Mouse (Mus musculus) left cerebral cortex, adult 11 months (tissue): ENCODE measurements around the gene Chd6.

ENCODE experiments used
- DNase-seq: peaks from one replicate; pipeline ENCODE4 v3.0.0; 2022; ENCODE audit warnings: low spot score

The Chd6 gene

DNA sequence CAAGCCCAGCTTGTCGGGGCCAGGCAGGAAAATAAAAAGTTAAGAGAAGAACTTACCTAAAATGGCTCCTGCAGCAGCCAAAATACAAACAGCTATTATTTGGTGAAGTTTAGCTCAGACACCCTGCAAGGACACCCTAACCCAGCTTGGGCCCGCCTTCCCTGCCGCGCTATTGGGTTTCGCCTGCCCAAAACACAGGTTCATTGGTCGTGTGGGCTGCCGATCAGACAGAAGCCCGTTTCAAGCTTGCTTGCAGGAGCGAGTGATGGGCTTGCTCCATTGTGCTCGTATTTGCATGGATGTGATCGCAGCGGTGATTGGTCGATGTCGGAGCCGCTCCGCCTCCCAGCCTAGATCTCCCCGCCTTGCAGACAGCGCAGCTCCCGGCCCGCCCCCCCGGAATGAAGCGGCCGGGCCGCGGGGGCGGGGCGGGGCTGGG is at the start of gene Chd6:
Chd6 (minus strand) TSS at position 143 of the 439 bp plus-strand sequence.
- peak; percentile 99 for DNase-seq

- DNase-seq, result no peak
Measured at GRCm38 (mm10) chr2:161150004-161150842, 41.3 kb upstream of the Chd6 start.

DNA sequence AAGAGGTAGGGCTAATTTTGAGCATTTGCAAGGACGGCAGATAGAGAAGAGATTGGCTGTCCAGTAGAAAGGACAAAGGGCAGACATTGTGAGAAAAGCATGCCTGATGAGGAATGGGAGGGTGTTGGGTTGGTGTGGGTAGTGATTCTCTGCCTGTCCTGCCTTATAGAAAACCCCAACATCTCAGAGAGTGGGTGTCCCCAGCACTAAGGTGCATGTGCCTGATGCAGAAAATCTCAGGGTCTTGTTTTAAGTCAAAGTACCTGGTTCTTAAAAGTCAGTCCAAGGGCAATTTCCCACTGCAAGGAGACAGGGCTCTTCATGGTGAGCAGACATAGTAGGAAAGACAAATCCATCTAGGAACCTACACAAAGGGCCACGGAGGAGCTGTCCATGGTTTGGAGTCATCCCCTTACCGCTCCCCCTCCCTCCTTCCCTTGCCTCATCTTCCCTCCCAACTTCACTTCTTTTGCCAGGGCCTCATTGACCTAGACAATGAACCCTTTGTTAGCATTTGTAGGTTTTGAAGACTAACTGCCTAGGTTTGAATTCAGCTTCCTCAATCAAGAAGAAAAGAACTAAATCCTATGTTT is 39.6 kb upstream of the Chd6 start:
- no peak for DNase-seq

DNA sequence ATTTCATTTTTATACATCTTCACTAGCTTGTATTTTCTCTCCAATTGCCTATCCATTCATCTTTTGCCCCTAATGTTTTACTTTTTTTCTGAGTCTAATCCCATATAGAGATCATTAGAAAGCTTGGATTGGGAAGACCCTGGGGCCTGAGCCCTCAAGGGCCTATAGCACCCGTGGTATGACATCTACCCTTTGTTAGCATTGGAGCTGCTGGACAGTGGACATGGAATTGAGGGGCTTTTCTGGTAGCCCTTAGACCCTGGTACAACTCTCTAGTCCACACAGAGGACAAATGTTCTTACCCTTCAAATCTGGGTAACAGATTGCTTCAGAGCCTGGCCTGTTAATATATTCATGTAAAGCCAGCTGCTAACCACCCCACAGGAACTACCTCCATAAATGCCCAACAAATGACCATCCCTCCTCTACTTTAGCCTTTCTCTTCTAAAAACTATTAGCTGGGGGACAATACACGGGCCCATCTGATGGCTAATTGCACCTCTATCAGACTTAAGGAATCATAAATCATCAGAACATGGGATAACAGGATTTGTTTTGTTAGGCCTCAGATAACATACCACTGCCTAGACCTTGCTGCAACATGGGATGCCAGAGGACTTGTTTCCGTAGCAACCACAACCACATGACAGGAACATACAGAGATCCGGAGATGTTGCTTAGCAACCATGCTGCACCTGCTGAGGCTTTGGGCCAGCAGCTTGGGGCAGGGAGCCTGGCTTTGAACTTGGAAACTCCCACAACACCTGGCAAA is 39.0 kb upstream of the Chd6 start:
- peak; percentile 28 for DNase-seq

- no peak for DNase-seq
Measured at GRCm38 (mm10) chr2:161144799-161145198, 35.9 kb upstream of the Chd6 start.

DNA sequence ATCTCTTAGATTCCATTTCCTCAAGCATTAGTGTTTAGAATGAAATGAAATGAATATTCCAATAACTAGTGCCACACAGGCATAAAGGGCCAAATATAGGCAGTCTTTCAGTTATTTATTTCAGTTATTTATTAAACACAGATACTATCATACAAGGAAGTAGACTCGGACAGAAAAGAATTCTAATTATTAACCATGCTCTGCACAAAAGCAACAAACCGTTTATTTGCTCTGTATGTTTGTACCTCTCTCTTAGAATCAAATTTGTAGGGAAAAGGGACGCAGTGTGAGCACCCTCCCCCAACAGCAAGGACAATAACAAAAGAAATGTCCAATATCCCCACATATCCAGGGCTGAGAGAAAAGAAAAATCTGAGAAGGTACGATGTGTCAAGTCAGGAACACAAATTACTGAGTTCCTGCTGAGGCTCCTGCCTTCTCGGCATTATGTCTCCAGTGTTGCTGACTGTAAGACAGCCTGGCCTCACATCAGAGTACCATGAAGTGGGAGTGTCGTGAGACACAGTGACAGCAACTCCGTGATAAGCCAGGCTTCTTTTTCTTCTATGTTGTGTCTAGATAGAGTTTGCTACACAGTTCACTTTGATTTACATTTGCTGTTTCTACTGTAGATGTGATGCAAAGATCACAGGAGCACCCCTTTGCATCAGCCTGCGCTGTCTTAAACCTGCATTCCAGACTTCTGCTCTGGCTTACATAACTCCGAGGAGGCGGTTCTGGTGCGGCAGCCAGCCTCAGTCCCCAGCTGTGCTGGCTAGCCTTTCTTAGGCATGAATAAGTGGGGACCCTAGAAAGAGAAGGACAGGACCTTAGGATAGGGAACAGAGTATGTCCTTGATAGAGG is 30.0 kb upstream of the Chd6 start:
- peak; percentile 34 for DNase-seq

GRCm38 (mm10) chr2:161136999-161137398 is 28.1 kb upstream of the Chd6 start:
- DNase-seq, result no peak

DNA sequence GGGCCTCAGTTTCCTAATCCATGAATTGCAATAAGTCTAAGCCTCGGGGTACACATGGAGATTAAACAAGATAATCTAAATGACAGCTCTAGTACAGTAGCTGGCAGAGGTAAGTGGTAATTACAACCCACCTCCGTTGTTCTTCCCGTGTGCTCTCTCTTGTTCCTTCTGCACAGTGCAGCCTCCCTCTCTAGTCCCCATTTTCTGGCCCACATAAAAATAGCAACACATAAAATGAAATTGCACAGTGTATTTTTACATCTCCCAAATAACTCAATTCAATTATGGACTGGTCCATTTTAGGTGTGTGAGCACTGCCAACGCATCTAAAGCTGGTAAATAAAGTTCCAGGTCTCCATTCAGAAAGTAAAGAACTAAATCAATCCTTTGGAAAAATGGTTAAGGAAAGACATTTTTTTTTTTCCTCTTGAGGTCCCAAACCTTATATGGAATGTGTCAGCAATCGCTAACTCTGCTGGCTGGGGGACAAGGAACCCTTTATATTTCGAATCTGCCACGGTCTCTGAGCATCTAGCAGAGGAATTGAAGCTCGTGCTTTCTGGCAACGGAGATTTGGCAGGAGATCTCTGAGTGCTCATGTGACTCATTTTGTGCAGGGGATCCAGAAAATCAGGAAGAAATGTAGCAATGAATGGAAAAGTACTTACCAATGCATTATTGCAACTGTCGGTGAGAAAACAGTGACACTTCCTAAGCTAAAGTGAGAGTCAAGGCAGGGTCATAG is 19.7 kb upstream of the Chd6 start:
- no peak for DNase-seq

DNA sequence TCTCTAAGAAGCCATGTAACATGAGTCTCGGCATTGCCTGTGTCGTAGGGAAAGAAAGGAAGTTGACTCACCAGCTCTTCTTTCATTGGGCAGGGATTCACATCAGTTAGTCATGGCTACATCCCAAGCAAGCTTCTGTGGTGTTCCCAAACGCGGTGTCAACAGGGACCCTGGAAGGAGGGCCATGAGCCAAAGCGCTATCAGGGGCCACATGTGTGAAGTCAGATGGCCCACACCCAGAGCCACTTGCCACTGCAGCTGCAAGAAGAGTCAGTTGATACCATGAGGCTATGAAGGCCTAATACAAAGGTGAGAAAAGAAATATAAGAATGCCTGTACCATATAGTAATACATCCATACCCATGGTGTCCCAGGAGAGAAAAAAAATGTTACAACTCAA is 3.1 kb upstream of the Chd6 start:
- no peak for DNase-seq

DNA sequence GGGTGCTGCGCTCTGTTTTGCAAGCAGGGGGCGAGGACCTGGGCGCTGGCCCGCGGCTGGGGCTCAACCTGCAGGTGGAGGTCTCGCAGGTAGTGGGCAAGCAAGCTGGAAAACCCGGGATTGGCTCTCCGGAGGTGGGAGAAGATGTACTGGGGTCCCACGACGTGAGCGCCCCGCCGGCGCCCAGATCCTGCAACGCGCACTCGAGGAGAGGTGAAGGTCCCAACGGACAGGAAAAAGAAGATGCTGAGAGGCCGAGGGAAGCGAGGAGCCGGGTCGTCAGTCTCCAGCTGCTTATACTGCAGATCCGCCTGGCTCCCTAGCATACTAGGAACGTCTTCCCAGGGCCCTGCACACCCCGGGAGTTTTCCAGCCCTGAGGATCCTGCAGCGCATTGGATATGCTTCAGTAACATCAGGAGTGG is 535 bp upstream of the Chd6 start:
- DNase-seq, result peak; percentile 55

DNA sequence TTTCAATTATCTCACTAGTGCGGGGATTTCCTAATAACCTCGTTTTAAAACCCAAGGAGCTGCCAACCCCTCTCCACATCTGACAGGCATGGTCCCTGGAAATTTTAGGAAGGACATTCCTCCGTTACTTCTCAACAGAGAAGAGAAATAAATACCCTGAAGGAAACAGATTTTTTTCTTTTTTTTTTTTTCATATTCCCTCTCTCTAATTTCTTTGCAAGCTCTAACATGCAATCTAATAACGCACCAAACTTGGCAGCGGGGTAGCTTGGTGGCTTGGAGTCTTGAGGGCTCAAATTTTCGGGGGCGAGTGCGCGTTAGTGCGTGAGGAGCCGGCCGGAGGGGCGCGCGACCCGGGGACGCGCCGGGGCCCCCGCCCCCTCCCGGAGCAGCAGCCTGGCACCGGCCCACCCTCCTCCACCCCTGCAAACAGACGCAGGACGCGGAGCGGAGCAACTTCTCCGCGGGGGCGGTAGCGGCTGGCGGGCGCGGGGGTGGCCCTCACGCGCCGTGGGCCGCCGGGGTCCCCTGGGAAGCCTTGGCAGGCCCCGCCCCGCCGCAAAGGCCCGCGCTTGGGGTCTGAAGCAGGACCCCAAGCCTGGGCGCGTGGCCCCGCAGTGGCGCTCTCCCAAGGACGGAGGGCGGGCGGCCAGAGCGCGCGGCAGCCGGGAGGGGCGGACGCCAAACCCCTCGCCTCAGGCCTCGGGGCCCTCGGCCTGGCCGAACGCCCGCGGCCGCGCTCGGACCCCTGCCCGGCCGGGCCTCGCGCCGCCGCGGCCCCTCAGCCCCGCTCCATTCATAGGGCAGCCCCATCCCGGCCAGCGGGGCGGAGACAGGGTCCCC is 569 bp downstream of the Chd6 start:
- no peak for DNase-seq

DNA sequence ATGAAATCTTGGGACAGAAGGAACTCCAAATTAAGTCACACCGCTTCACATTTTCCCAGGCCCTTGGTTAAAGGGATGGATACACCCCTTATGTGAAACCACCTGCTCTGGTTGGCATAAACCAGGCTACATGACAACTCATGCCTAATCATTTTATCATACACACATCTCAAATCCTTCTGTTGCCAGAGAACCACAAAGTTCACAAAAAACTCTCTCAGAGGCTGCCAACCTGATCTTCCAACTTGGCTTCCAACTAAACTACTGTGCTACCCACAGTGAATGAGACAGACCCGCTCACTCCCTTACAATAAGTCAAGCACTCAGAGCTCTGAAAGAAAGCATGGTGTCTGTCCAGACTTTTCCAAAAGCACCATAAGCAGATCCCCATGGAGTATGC is 1.6 kb downstream of the Chd6 start:
- DNase-seq, result no peak

DNA sequence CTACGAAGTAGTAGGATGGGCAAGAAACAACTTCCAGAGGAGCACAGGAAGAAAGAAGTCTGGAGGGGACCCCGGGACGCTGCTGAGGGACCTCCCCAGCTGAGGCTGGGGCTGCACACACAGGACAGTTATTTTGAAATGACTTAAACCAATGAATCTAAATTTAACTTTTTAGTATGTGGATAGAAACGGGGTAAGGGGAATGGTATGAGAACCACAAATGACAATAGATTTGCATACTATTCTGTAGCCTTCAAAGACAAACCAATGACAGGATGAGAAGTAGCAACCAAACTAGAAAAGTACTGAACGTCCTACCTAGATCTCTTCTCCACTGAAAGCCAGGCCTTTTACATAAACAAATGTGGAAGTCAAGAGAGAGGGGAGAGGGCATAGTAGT is 5.1 kb downstream of the Chd6 start:
- no peak for DNase-seq

- DNase-seq, result no peak
Measured at GRCm38 (mm10) chr2:161102102-161102501, 6.8 kb downstream of the Chd6 start.

GRCm38 (mm10) chr2:161097746-161098145 is 11.1 kb downstream of the Chd6 start:
- no peak for DNase-seq

DNA sequence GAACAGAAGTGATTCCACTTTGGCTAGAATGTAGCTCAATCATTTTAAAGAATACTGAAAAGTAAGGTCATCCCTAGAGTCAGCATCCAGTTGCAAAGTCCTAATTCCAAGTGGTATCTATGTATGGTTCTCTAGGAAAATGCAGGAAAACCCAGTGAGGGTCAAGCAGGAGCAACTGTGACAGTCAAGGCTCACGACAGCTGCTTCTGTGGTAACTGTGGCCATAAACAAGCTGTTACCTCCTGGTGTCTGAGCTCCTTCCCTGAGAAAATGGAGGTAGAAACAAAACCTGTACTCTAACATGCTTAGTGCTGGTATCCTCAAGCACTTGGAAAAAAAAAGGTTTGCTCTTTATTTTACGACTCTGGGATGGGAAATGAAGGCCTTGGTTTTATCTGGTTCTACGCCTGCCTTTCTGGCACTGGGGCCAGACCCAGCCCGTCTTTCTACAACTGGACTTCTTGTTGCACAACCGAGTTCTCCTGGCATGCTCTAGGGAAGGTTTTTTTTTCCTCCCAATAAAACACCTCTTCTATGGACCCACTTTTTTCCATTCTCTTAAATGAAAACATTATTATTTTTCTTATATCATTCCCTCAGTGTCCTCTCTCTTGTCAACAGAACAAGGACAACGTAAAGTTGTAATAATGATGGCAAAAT is 18.0 kb downstream of the Chd6 start:
- DNase-seq, result no peak

DNA sequence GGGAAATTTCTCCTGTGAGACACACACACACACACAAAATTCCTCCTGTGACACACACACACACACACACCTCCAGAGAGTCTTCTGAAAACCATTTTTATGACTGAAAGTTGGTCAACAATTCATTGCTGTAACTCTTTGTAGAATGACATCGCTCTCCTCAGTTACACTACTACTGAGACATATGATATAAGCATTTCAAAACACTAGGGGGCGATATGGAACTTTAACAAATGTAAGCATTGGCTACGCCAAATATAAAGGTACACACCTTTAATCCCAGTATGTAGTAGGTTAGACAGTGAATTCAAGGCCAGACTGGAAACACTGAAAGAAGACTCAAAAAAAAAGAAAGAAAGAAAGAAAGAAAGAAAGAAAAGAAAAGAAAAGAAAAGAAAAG is 18.7 kb downstream of the Chd6 start:
- DNase-seq, result no peak

GRCm38 (mm10) chr2:161078590-161078989 is 30.3 kb downstream of the Chd6 start:
- no peak for DNase-seq

GRCm38 (mm10) chr2:161076262-161076661 is 32.6 kb downstream of the Chd6 start:
- no peak for DNase-seq

DNA sequence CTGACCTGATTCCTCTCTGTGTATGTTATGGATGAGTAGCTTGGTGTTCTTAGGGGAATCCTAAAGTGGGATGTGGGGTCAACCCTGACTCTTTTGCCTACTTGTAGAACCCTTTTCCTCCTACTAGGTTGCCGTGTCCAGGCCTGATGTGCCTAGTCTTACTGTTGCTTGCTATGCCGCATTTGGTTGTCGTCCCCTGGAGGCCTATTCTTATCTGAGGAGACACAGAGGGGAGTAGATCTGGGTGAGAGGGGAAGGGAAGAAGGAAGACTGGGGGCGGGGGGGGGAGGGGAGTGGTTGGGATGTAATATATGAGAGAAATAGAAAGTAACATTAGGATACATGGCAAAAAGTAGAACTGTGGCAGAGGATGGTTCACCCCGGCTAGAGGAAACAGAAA is 33.3 kb downstream of the Chd6 start:
- DNase-seq, result no peak
